Mouse (Mus musculus) MEL (cell line): ENCODE data around the gene Krtap5-4. TPM values are rescaled to one million over a fixed set of nuclear protein-coding genes. Genes with fewer than 3 reads are reported as not detected.
"Not testable (repeated sequence)": the region's sequence is repeated elsewhere in the genome, so short reads cannot be mapped to it uniquely, and the experiment has no call there.

ENCODE experiments used
- DNase-seq: peaks from one replicate; pipeline ENCODE4 v3.0.0; 2011; ENCODE audit warnings: low read depth, low spot score
- H3K27ac ChIP-seq: 2 replicates; pipeline ENCODE4 v1.5.1; 2012; ENCODE audit warnings: low read depth, mild to moderate bottlenecking, control low read depth, low read length, moderate library complexity; ENCODE audit not compliant: control insufficient read depth
- H3K27me3 ChIP-seq, 2 experiments: fragments of 150-350 bp in 1 of 2; sonication (generic) in 1 of 2; 2 replicates each; pipeline ENCODE4 v1.6.1; 2012; ENCODE audit warnings: low read length in 2 of 2, mild to moderate bottlenecking in 2 of 2, improper control_type of control experiment in 1 of 2, moderate library complexity in 1 of 2; ENCODE audit not compliant: insufficient read depth in 2 of 2, control insufficient read depth in 1 of 2
- H3K36me3 ChIP-seq, 2 experiments: 2 replicates each; pipeline ENCODE4 v1.6.1; 2012 to 2014; ENCODE audit warnings: low read length in 2 of 2, improper control_type of control experiment in 1 of 2, inconsistent platforms in 1 of 2, mild to moderate bottlenecking in 1 of 2; ENCODE audit not compliant: insufficient read depth in 2 of 2, control insufficient read depth in 1 of 2
- H3K4me1 ChIP-seq, 2 experiments: fragments of 150-350 bp in 1 of 2; sonication (generic) in 1 of 2; 2 replicates each; pipeline ENCODE4 v1.6.1; 2012; ENCODE audit warnings: low read length in 2 of 2, improper control_type of control experiment in 1 of 2, mild to moderate bottlenecking in 1 of 2; ENCODE audit not compliant: insufficient read depth in 2 of 2, control insufficient read depth in 1 of 2
- H3K4me3 ChIP-seq, 2 experiments: fragments of 150-350 bp in 1 of 2; sonication (generic) in 1 of 2; 2 replicates each; pipeline ENCODE4 v1.5.1; 2012; ENCODE audit warnings: low read depth in 2 of 2, low read length in 2 of 2, mild to moderate bottlenecking in 2 of 2, moderate library complexity in 2 of 2, control low read depth in 1 of 2, improper control_type of control experiment in 1 of 2; ENCODE audit not compliant: control insufficient read depth in 1 of 2, insufficient read depth in 1 of 2
- H3K79me2 ChIP-seq: 2 replicates; pipeline ENCODE4 v1.6.1; 2012; ENCODE audit warnings: mild to moderate bottlenecking, low read length, moderate library complexity; ENCODE audit not compliant: control insufficient read depth, poor library complexity, insufficient read depth
- H3K9ac ChIP-seq: 2 replicates; pipeline ENCODE4 v1.6.1; 2012; ENCODE audit warnings: low read depth, mild to moderate bottlenecking, control low read depth, low read length, moderate library complexity; ENCODE audit not compliant: control insufficient read depth, poor library complexity, severe bottlenecking
- H3K9me3 ChIP-seq: fragments of 150-350 bp; sonication (generic); replicated peaks from 2 replicates; pipeline ENCODE4 v1.6.1; 2012; ENCODE audit warnings: mild to moderate bottlenecking, low read length, improper control_type of control experiment, moderate library complexity; ENCODE audit not compliant: insufficient read depth
- CTCF ChIP-seq, 3 experiments: IDR thresholded peaks in 2 of 3; conservative IDR thresholded peaks in 1 of 3; 2 replicates each; pipeline ENCODE4 v1.5.1; 2011 to 2012; ENCODE audit warnings: low read length in 3 of 3, low read depth in 2 of 3, mild to moderate bottlenecking in 2 of 3, improper control_type of control experiment in 1 of 3, inconsistent platforms in 1 of 3, mixed read lengths in 1 of 3, moderate library complexity in 1 of 3; ENCODE audit not compliant: control insufficient read depth in 1 of 3, insufficient read depth in 1 of 3, poor library complexity in 1 of 3, severe bottlenecking in 1 of 3
- SMC3 ChIP-seq: IDR thresholded peaks from 2 replicates; pipeline ENCODE4 v1.6.1; 2011; ENCODE audit warnings: low read depth, low read length, improper control_type of control experiment
- ZMIZ1 ChIP-seq: IDR thresholded peaks from 2 replicates; pipeline ENCODE4 v1.6.1; 2012; ENCODE audit warnings: low read depth, mild to moderate bottlenecking, inconsistent platforms, low read length, improper control_type of control experiment, moderate library complexity
- polyA plus RNA-seq, 2 experiments: library from polyadenylated mRNA; stranded (reverse) in 1 of 2; unstranded in 1 of 2; fragments of >175 nt in 1 of 2; fragments of >200 nt in 1 of 2; gene quantifications; 2 replicates each; pipeline versions ENCODE4 v1.2.1 to v1.2.4; 2012; ENCODE audit warnings: low replicate concordance in 2 of 2, low read depth in 1 of 2; ENCODE audit not compliant: insufficient read length in 2 of 2, insufficient read depth in 1 of 2, missing spikeins in 1 of 2
- total RNA-seq: library from RNA; depleted of rRNA; stranded (reverse); fragments of 300-350 nt; gene quantifications from 2 replicates; pipeline ENCODE4 v1.2.3, GENCODE M21; 2012

Gene Krtap5-4
- total and polyA plus RNA-seq, 3 experiments = not detected

DNA sequence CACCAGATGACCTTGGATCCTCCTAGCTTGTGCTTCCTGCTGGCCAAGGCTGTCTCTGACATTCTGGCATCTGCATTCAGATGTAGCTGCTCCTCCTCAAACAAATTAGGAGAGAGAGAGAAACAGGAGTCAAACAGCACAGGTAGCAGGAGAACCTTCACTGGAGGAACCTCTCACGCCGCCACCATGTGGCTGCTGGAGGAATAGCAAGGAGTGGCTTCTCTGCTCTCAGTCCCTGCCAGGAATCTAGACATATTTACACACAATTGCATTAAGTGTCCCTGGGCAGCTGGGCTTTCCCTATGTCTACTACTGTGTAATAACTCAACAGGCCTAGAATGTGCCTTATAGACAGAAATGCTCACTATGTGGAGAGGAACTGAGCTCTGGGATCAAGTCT is 9.5 kb upstream of the Krtap5-4 start:
- H3K27ac ChIP-seq, H3K9me3 ChIP-seq, H3K36me3 ChIP-seq, H3K4me3 ChIP-seq, H3K9ac ChIP-seq, H3K27me3 ChIP-seq, H3K4me1 ChIP-seq, H3K79me2 ChIP-seq: not testable (repeated sequence)
- DNase-seq = peak; percentile 37
- TF ChIP-seq SMC3 (peak; percentile 17; the same call in 1 of the 2 replicates), CTCF (IDR thresholded peaks at IDR 0.05 in 2 of 3, conservative IDR thresholded peaks at IDR 0.05 in 1 of 3; ENCODE audit: control insufficient read depth in 1 of 3, insufficient read depth in 1 of 3, low read depth in 2 of 3, low read length in 3 of 3, poor library complexity in 1 of 3, severe bottlenecking in 1 of 3) (peak; percentile 45 to 83 (median 61))

DNA sequence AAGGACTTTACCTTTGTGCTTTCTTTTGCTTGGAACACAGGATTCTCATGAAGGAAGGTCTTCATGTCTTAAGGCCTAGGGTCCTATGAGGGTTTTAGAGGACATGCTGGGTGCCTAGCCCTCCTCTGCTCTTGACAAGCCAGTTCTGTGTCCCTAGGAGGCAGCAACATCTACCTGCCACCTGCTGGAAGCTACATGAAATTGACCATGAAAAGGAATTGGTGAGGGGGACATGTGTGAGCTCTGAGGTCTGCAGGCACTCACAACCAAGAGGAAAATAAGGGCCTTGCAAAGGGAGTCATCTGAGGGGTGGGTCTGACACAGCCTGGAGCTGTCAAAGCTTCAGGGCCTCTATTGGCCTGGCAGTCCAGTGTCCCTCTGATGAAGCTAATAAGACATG is 7.9 kb upstream of the Krtap5-4 start:
- Histone ChIP-seq H3K9me3 (no peaks in the 10 kb centered on the region), H3K4me3 (no peak overlapping the region), H3K79me2 (no peaks in the 10 kb centered on the region), H3K27ac (no peak overlapping the region), H3K36me3 (no peaks in the 10 kb centered on the region), H3K9ac (no peak overlapping the region), H3K4me1 (no peaks in the 10 kb centered on the region), H3K27me3 (peaks cover 0 to 9% of the 10 kb centered on the region in 2 experiments; a peak in 3 of 4 replicates)
- no peak for TF ChIP-seq ZMIZ1
- no peak for DNase-seq

DNA sequence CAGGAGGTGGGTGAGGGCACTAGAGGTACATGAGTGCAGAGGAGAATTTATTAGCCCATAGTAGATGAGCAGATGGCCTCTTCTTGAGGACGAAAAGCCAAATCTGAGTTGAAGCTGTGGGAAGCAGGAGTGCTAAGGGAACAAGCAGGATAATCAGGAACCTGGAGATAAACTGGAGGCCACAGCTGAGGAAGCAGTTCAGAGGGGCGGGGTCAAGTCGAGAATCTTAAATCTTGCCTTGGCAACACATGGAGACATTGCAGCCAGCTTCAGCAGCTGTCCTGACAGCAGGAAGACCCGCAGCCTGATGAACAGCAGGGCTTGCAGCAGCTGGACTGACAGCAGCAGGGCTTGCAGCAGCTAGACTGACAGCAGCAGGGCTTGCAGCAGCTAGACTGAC is 7.2 kb upstream of the Krtap5-4 start:
- H3K36me3 ChIP-seq, DNase-seq, H3K9ac ChIP-seq, H3K9me3 ChIP-seq, H3K79me2 ChIP-seq, H3K27me3 ChIP-seq, H3K4me3 ChIP-seq, H3K4me1 ChIP-seq, H3K27ac ChIP-seq: not testable (repeated sequence)

DNA sequence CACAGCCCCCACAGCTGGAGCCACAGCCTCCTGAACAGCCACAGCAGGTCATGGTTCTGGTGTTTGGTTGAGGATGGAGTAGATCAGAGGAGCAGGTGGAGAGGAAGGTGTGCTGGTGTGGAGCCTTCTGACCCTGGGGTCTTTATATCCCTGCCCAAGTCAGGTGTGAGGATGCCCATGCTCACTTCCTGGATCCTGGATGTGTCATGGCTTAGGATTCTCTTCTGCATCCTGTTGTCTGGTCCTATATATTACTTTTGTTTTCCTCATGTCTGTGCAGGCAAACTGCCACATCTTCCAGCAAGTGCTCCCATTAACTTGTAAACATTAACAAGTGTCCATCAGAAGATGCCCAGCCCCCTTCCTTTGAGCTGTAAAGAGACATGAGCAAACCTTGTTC is 6.3 kb upstream of the Krtap5-4 start, which contains the start of gene Krtap5-1:
Gene Krtap5-1 (minus strand): TSS at position 101 of the 400 bp plus-strand sequence.
- H3K27ac ChIP-seq, H3K4me1 ChIP-seq, H3K9ac ChIP-seq, H3K79me2 ChIP-seq, H3K4me3 ChIP-seq, H3K9me3 ChIP-seq, DNase-seq, H3K36me3 ChIP-seq: not testable (repeated sequence)
- H3K27me3 ChIP-seq = peaks cover 2 to 14% of the 10 kb centered on the region in 2 experiments

DNA sequence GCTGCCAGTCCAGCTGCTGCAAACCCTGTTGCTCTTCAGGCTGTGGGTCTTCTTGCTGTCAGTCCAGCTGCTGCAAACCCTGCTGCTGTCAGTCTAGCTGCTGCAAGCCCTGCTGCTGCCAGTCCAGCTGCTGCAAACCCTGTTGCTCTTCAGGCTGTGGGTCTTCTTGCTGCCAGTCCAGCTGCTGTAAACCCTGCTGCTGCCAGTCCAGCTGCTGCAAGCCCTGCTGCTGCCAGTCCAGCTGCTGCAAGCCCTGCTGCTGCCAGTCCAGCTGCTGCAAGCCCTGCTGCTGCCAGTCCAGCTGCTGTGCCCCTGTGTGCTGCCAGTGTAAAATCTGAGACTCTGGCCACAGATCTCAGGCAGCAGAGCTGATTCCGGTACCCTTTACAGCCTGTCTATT is 580 bp downstream of the Krtap5-4 start:
- H3K79me2 ChIP-seq, H3K9me3 ChIP-seq, H3K4me1 ChIP-seq, H3K27ac ChIP-seq, H3K36me3 ChIP-seq, H3K9ac ChIP-seq, H3K4me3 ChIP-seq, DNase-seq: not testable (repeated sequence)
- H3K27me3 ChIP-seq = peaks cover 7 to 14% of the 10 kb centered on the region in 2 experiments
